Mouse (Mus musculus) intestine, embryonic 14.5 days (tissue): ENCODE measurements around the gene Aldh3a2. TPM values are rescaled to one million over a fixed set of nuclear protein-coding genes. Genes with fewer than 3 reads are reported as not detected.

Source experiments
- ATAC-seq: fragments of 200-750 bp; cut with Nextera tagmentation; replicated peaks from 2 replicates; pipeline ENCODE4 v1.8.0; 2017; ENCODE audit warnings: low read depth, moderate number of reproducible peaks, moderate TSS enrichment, moderate library complexity; ENCODE audit not compliant: low FRiP score, low TSS enrichment
- DNase-seq: peaks from one replicate; pipeline ENCODE4 v3.0.0-alpha.2; 2018; ENCODE audit warnings: low spot score
- H3K27ac ChIP-seq: fragments of 300-500 bp; sonication (generic); 2 replicates; pipeline ENCODE4 v1.5.1; 2014; ENCODE audit warnings: low read depth, mild to moderate bottlenecking, control low read depth
- H3K27me3 ChIP-seq: fragments of 300-500 bp; sonication (generic); replicated peaks from 2 replicates; pipeline ENCODE4 v1.6.1; 2014; ENCODE audit warnings: low read length, control low read depth; ENCODE audit not compliant: control insufficient read depth, insufficient read depth
- H3K36me3 ChIP-seq: fragments of 300-500 bp; sonication (generic); 2 replicates; pipeline ENCODE4 v1.6.1; 2014; ENCODE audit warnings: low read length, control low read depth; ENCODE audit not compliant: control insufficient read depth, insufficient read depth
- H3K4me1 ChIP-seq: fragments of 300-500 bp; sonication (generic); replicated peaks from 2 replicates; pipeline ENCODE4 v1.6.1; 2014; ENCODE audit warnings: low read length, control low read depth, mixed read lengths; ENCODE audit not compliant: control insufficient read depth, insufficient read depth
- H3K4me2 ChIP-seq: fragments of 300-500 bp; sonication (generic); 2 replicates; pipeline ENCODE4 v1.6.1; 2014; ENCODE audit warnings: low read length
- H3K4me3 ChIP-seq: fragments of 300-500 bp; sonication (generic); 2 replicates; pipeline ENCODE4 v1.5.1; 2014; ENCODE audit warnings: low read depth, low read length, control low read depth, mixed read lengths
- H3K9ac ChIP-seq: fragments of 300-500 bp; sonication (generic); 2 replicates; pipeline ENCODE4 v1.6.1; 2014; ENCODE audit warnings: mild to moderate bottlenecking, low read length
- H3K9me3 ChIP-seq: fragments of 300-500 bp; sonication (generic); 2 replicates; pipeline ENCODE4 v1.6.1; 2016; ENCODE audit warnings: low read length, control low read depth; ENCODE audit not compliant: control insufficient read depth
- WGBS: fragments of 180-500 bp; shearing (Covaris S2); extraction: QIAGEN DNeasy Blood & Tissue Kit; methylation state at CpG from one replicate; pipeline ENCODE4 v1.1.7; 2014; 5-methylcytosine and 5-hydroxymethylcytosine counted together
- polyA plus RNA-seq: library from polyadenylated mRNA; unstranded; fragments of >200 nt; fragmentation: Nextera tagmentation; extraction: Ambion mirVana; gene quantifications from 2 replicates; pipeline ENCODE4 v1.2.1, GENCODE M21; 2014

Gene Aldh3a2
- polyA plus RNA-seq, 1 experiment from 2014 or later: 47.9 TPM

- Histone ChIP-seq H3K4me1 (no peaks in the 10 kb centered on the region), H3K27me3 (no peaks in the 10 kb centered on the region), H3K27ac (no peak overlapping the region), H3K36me3 (no peaks in the 10 kb centered on the region), H3K4me3 (no peak overlapping the region), H3K4me2 (no peak overlapping the region), H3K9me3 (no peaks in the 10 kb centered on the region), H3K9ac (no peak overlapping the region)
- ATAC-seq (no peak), DNase-seq (no peak)
- WGBS: 79% methylated on average over 8 of the region's 8 CpGs
These were observed 11.3 kb upstream of the Aldh3a2 start for GRCm38 (mm10) chr11:61278445-61279077.

DNA sequence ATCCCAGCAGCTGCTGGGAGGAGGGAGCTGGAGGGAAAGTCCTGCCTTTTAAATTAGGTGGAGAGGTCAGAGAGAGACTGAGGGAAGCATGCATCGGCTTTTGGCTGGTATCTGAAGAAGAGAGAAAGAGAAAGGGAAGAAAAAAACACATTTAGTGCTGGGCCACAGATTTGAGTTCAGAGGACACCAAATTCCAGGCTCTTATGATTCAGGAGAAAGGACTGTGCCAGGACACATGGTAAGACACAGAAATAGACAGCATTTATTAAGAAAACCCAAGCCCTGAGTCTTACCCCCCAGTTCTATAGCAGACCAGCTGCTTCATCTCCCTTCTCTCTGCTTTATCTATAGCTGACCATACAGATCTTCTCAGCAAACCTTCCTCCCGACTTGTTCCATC is 10.7 kb upstream of the Aldh3a2 start:
- DNase-seq (no peak), ATAC-seq (no peak)
- whole genome bisulfite sequencing: 38% methylated on average over 2 of the region's 2 CpGs
- Histone ChIP-seq H3K27ac (no peak overlapping the region), H3K4me2 (no peak overlapping the region), H3K4me1 (no peaks in the 10 kb centered on the region), H3K4me3 (no peak overlapping the region), H3K27me3 (no peaks in the 10 kb centered on the region), H3K9ac (no peak overlapping the region), H3K36me3 (no peaks in the 10 kb centered on the region), H3K9me3 (no peaks in the 10 kb centered on the region)

GRCm38 (mm10) chr11:61276482-61276881 is 9.2 kb upstream of the Aldh3a2 start:
- Histone ChIP-seq H3K27me3 (no peaks in the 10 kb centered on the region), H3K4me2 (no peak overlapping the region), H3K36me3 (no peaks in the 10 kb centered on the region), H3K4me1 (no peaks in the 10 kb centered on the region), H3K4me3 (no peak overlapping the region), H3K9ac (no peak overlapping the region), H3K27ac (no peak overlapping the region), H3K9me3 (no peaks in the 10 kb centered on the region)
- ATAC-seq: no peak
- no peak for DNase-seq
- WGBS: 69% methylated on average over 3 of the region's 3 CpGs

- Histone ChIP-seq H3K9me3 (no peaks in the 10 kb centered on the region), H3K27me3 (no peaks in the 10 kb centered on the region), H3K4me2 (no peak overlapping the region), H3K36me3 (no peaks in the 10 kb centered on the region), H3K4me1 (no peaks in the 10 kb centered on the region), H3K27ac (no peak overlapping the region), H3K9ac (no peak overlapping the region), H3K4me3 (no peak overlapping the region)
- WGBS: 56% methylated on average over 8 of the region's 8 CpGs
- ATAC-seq (no peak), DNase-seq (no peak)
These were observed 7.8 kb upstream of the Aldh3a2 start for GRCm38 (mm10) chr11:61275106-61275505.

- 63% methylated on average over 1 of the region's 1 CpGs for WGBS
- ATAC-seq: no peak
These were observed 7.2 kb upstream of the Aldh3a2 start for GRCm38 (mm10) chr11:61274421-61274820.

GRCm38 (mm10) chr11:61273928-61274327 is 6.7 kb upstream of the Aldh3a2 start:
- no peaks in the 10 kb centered on the region for H3K36me3 ChIP-seq
- H3K4me1 ChIP-seq: no peaks in the 10 kb centered on the region
- H3K4me3 ChIP-seq: no peak overlapping the region
- 72% methylated on average over 2 of the region's 2 CpGs for WGBS
- no peak overlapping the region for H3K9ac ChIP-seq
- no peak for ATAC-seq
- no peak for DNase-seq
- H3K4me2 ChIP-seq: no peak overlapping the region
- H3K27ac ChIP-seq: no peak overlapping the region
- no peaks in the 10 kb centered on the region for H3K27me3 ChIP-seq
- no peaks in the 10 kb centered on the region for H3K9me3 ChIP-seq

More at GRCm38 (mm10) chr11:61274421-61274820, 7.2 kb upstream of the Aldh3a2 start:
- Histone ChIP-seq H3K27ac (no peak overlapping the region), H3K4me3 (no peak overlapping the region), H3K4me2 (no peak overlapping the region), H3K4me1 (no peaks in the 10 kb centered on the region), H3K36me3 (no peaks in the 10 kb centered on the region), H3K27me3 (no peaks in the 10 kb centered on the region), H3K9me3 (no peaks in the 10 kb centered on the region), H3K9ac (no peak overlapping the region)
- DNase-seq: no peak

- Histone ChIP-seq H3K27me3 (no peaks in the 10 kb centered on the region), H3K36me3 (no peaks in the 10 kb centered on the region), H3K27ac (no peak overlapping the region), H3K4me3 (no peak overlapping the region), H3K9ac (no peak overlapping the region), H3K4me1 (no peaks in the 10 kb centered on the region), H3K4me2 (no peak overlapping the region), H3K9me3 (no peaks in the 10 kb centered on the region)
- ATAC-seq: no peak
- no peak for DNase-seq
These were observed 4.3 kb upstream of the Aldh3a2 start for GRCm38 (mm10) chr11:61271612-61272011.

- DNase-seq (no peak), ATAC-seq (no peak)
- Histone ChIP-seq H3K4me1 (no peaks in the 10 kb centered on the region), H3K36me3 (no peaks in the 10 kb centered on the region), H3K27ac (no peak overlapping the region), H3K27me3 (no peaks in the 10 kb centered on the region), H3K9me3 (no peaks in the 10 kb centered on the region), H3K9ac (no peak overlapping the region), H3K4me3 (no peak overlapping the region), H3K4me2 (no peak overlapping the region)
- WGBS: 92% methylated on average over 5 of the region's 5 CpGs
These were observed 3.1 kb upstream of the Aldh3a2 start for GRCm38 (mm10) chr11:61270406-61270805.

DNA sequence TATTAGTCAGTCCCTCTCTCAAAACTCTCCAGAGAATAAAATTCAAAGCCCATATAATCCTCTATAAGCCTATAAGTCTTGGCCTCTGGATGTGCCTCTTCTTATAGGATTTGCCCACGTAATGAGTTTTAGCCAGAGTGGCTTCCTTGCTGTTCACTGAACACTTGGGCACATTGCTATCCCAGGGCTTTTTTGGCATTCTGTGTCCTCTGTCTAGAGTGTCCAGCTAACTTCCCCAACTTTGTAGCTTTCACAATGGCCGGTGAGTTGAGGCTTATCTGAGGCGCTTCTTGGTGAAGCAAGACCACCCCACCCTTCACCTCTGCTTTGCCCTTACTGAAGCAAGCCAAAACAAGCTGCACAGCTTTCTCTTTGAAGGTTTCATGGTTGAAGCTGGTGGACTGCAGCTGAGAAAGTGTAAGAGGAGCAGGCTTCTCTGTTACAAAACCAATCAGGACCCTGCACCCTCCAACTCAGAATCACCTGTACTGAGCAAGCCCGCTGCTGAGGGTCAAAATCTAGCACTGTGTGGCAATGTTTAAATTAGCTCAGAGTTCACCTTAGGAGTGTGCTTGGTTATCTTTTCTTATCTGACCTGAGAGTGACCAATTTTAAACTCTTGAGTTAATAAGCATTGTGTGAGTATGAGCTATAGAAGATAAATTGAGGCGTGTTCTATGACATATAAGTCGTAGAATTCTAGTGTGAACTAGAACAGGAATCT is 1.5 kb upstream of the Aldh3a2 start:
- Histone ChIP-seq H3K9me3 (no peaks in the 10 kb centered on the region), H3K27ac (no peak overlapping the region), H3K4me3 (no peak overlapping the region), H3K4me1 (no peaks in the 10 kb centered on the region), H3K9ac (no peak overlapping the region), H3K36me3 (peaks cover 6% of the 10 kb centered on the region; the same call in 1 of the 2 replicates), H3K4me2 (no peak overlapping the region), H3K27me3 (no peaks in the 10 kb centered on the region)
- no peak for DNase-seq
- 80% methylated on average over 6 of the region's 6 CpGs for whole genome bisulfite sequencing
- ATAC-seq: no peak
